Mouse (Mus musculus): ENCODE measurements around the gene Tnfrsf12a. TPM values are rescaled to one million over a fixed set of nuclear protein-coding genes. Genes with fewer than 3 reads are reported as not detected.

Gene Tnfrsf12a
- total RNA-seq, 2 experiments from 2014 or later: 79.9 to 111 TPM

DNA sequence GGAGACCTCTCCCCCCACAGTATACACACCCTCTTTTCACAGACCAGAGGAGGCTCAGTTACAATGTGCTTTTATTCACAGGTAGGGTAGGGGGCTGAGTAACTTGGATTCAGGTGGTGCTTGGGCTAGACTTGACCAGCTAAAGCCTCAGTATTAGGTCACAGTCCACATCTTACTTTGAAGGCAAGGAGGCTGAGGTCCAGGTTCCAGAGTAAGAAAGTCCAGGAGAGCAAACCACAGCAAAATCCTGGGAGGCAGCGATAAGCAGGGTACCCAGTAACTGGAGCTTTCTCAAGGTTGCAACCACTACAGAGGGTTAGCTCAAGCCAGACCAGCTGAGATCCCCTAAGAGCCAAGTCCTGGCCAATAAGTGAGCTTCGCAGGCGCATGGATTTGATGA lies 5.3 kb upstream of the Tnfrsf12a start:
- DNase-seq (ENCODE audit: low spot score): no peak
- intact Hi-C loops (cut with DNase I): no loop called here

DNA sequence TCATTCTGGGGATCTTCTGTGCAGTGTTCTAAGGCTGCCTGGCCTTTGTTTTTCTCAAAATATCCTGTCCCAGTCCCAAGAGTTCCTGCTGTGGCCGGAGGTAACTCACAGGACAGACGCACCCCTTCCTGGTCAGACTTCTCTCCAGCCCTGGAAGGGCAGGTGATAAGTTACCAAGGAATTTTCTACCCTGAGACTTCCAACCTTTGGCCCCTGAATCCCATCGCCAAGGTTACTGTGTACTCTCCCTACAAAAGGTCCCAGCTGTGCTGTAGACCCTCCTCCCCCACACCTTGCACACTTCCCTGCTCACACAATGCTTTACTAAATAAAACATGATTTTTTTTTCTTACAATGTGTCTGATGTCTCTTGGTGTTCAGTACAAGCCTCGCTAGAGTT lies 4.8 kb upstream of the Tnfrsf12a start:
- intact Hi-C loops (cut with DNase I): no loop called here
- no peak for DNase-seq (ENCODE audit: low spot score)

DNA sequence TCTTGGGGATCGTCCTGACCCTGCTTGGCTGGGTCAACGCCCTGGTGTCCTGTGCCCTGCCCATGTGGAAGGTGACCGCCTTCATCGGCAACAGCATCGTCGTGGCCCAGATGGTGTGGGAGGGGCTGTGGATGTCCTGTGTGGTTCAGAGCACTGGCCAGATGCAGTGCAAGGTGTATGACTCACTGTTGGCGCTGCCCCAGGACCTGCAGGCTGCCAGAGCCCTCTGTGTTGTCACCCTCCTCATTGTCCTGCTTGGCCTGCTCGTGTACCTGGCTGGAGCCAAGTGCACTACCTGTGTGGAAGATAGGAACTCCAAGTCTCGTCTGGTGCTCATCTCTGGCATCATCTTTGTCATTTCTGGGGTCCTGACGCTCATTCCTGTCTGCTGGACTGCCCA lies 3.8 kb upstream of the Tnfrsf12a start:
- intact Hi-C loops (cut with DNase I): no loop called here
- no peak for DNase-seq (ENCODE audit: low spot score)

DNA sequence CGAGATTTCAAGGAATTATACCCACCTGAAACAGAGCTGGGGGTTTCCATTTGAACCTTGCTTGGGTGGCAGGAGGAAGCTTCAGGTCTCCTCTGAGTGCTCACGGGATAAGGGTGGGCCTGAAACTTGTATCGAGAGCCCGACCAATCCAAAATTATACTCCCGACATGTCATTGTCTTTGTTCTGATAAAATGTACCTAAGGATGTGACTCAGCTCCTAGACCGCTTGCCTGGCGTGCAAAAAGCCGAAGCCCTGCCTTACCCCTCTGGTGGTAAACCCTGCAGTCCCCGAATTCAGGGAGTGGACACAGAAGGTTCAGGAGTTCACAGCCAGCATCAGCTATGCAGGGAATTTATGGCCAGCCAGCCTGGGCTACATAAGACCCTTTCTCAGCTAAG lies 3.1 kb upstream of the Tnfrsf12a start:
- DNase-seq (ENCODE audit: low spot score): no peak
- intact Hi-C loops (cut with DNase I): no loop called here

DNA sequence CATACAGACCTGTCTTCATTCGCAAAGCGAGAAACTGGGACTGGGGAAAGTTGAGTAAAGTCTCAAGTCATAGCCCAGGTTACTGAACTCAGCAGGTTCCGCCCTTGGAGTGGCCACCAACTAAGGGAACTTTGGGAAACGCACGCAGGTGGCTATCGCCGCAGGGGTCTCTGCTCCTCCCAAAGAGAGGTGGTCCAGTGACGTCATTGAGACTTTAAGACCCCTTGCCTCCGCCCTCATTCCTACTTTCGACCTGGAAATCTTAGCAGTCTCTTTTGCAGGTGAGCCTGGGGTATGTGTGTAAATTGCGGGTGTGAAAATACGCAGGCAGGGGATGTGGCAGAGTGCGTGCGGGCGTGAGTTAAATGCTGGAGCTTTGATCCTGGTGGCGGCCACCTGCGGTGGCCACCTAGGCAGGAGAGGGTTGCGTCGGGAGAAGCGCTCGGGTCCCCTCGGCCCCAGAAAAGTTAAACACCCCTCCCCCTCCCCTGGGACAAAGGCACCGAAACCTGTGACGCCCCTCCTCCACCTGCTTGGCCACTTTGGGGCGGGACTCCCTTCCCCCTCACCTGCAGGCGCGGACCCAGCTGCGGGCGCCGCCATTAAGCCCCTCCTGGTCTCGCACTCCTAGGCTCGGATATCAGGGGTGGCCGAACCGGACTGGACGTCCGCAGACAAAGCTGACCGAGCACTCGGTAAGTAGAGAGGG lies 2.0 kb upstream of the Tnfrsf12a start, which contains the start of gene Cldn6:
Gene Cldn6 (plus strand): TSS at position 123 of the 709 bp plus-strand sequence.
- intact Hi-C loops (cut with DNase I): loop anchor here (1.0 kb wide), 1 partner anchor 46 kb away; no protein-coding TSS in a partner anchor
- DNase-seq (ENCODE audit: low spot score): no peak

DNA sequence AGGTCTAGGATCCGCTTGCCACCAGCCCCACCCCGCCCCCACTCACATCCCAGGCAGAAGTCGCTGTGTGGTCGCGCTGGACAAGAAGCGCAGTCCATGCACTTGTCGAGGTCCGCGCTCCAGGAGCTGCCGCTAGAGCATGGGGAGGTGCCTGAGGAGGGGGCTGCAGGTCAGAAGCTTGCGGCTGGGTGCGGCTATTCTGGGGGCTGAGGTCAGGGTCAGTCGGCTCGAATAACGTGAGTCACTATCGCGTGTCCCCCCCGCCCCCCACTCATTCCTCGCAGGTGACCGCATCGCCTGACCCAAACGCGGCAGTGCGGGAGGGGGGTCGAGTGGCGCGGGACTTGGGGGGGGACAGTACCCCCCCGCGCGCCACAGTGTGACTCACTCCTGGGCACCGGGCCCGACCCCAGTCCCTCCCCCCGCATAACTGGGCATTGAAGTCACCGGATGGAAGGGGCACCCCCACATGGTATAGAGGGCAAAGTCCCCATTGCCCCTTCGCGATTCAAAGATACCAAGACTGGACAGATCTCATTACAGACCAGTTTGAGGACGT lies 716 bp downstream of the Tnfrsf12a start:
- intact Hi-C loops (cut with DNase I): loop anchor here (1.0 kb wide), 1 partner anchor 23 kb away; no protein-coding TSS in a partner anchor
- DNase-seq (ENCODE audit: low spot score): peak; percentile 29

DNA sequence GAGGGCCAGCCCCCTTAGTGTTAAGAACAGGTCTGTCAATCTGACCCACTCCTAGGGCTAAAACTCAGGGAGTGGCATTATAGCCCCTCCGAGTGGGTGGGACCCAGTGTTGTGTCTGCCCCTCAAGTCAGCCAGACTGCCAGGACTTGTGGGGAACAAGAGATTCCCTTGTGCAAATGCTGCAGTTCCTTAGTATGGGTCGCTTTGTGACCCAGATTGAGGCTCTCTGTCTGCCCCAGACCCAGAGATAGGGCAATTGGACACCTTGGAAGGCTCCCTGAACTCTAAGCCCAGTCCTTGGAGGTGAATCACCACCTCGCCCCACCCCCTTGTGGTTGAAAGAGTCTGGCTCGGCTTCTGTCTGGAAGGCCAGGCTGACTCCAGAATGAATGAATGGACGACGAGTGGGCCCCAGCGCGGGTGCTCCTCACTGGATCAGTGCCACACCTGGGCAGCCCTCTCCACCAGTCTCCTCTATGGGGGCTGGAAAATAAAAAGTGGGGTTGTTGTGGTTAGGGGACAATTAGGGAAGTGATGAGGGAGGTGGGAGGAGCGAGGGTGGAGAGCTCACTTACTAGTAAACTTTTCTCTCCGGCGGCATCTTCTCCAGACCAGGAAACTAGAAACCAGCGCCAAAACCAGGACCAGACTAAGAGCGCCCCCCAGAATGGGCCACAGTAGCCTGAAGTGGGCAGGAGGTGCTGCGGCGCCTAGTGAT lies 1.5 kb downstream of the Tnfrsf12a start:
- intact Hi-C loops (cut with DNase I): no loop called here
- peak; percentile 45 for DNase-seq (ENCODE audit: low spot score)

DNA sequence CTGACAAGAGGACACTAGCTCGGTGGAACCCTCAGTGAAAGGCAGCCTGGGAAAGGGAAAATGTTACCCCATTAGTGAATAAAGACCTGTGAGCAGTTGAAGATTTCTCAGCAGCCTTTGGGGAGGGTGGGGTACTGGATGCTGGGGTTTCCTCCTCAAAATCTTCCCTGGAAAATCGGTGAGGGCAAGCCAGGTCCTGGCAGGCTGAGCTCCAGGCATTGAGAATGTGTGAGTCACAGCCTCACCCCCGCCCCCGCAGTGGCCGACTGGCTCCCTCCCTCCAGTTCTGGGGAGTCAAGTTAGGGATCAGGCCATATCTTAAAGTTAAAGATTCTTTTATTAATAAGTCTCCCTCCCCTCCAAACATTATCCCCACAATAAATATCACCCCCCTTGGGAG lies 2.1 kb downstream of the Tnfrsf12a start:
- DNase-seq (ENCODE audit: low spot score): peak; percentile 61
- intact Hi-C loops (cut with DNase I): no loop called here

DNA sequence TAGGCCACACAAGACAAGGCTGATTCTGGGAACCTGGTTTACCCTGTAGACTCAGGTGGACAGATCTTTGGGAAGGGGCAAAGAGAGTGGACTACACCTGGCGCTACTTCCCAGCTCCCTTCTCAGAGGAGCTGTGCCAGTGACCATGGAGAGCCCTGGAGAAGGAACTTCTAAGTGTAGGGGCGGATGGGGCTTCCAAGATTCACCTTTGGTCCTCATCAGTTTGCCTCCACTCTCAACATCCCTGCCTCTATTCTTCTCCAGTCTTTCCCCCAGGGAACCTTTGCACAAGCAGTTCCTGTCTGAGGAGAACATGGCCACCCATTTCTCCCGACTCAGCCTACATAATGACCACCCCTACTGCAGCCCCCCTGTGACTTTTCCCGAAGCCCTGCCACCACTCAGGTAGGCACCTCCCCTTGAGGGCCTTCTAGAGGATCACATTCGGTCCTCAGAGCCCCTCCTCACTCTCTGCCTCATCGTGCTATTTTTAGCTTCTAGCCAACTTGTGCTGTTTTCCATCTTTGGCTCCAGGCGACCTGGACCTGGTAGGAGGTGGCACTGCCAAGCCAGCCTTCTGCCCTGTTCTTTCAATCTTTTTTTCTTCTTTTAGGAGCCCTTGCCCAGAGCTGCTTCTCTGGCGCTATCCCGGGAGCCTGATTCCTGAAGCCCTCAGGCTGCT lies 2.9 kb downstream of the Tnfrsf12a start:
- no peak for DNase-seq (ENCODE audit: low spot score)
- intact Hi-C loops (cut with DNase I): loop anchor here (5.0 kb wide), 1 partner anchor 112 kb away; the partner anchor contains the start of gene Zfp213

DNA sequence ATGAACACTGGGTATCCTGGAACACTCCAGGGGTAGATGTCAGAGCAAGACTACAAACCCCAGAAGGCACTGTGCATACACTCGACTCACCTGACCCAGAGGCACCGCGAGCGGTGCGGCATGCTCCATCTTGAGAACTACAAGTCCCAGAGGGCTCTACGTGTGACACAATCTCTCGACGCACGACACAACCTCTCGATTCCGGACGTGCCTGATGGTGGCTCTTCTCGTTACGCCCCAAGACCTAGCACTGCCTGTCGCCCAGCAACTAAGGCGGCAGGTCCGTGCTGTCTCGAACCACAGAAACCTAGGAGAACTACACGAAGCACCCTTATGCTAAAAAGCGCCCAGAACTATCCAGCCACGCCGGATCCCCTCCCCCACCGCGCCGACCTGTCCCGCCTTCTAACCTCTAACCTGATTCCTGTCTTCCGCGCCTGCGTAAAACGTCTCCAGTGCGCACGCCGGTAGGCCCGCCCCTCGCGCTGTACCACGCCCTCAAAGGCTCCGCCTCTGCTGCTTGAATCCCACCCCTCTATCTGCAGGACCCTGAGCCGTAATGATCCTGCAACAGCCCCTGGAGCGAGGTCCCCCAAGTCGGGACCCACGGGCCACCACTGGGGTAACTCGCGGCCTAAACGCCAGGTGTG lies 3.7 kb downstream of the Tnfrsf12a start, which contains the start of the genes Hcfc1r1 and Thoc6:
Gene Hcfc1r1 (plus strand): TSS at position 173 of the 650 bp plus-strand sequence.
Gene Thoc6 (minus strand): TSS at position 459 of the 650 bp plus-strand sequence.
- peak; percentile 89 for DNase-seq (ENCODE audit: low spot score)
- intact Hi-C loops (cut with DNase I): loop anchor here (5.0 kb wide), 1 partner anchor 111 kb away; the partner anchor contains the start of gene Zfp213

DNA sequence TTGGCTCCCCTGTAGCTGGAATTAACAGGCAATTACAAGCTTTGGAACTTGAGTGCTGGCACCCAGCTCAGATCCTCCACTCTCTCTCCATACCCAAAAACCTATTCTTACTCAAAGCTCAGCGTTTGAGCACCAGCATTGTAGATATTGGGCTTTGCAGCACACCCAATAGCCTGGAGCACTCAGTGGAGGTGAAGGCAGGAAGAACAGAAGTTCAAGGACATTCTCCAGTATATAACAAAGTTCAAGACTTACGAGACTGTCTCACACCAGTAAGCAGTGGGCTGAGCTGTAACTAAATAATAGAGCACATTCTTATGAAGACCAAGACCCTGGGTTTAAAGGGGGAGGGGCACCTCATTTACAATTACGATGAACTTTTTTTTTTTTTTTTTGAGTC lies 4.5 kb downstream of the Tnfrsf12a start:
- intact Hi-C loops (cut with DNase I): loop anchor here (5.0 kb wide), 1 partner anchor 110 kb away; the partner anchor contains the start of gene Zfp213

DNA sequence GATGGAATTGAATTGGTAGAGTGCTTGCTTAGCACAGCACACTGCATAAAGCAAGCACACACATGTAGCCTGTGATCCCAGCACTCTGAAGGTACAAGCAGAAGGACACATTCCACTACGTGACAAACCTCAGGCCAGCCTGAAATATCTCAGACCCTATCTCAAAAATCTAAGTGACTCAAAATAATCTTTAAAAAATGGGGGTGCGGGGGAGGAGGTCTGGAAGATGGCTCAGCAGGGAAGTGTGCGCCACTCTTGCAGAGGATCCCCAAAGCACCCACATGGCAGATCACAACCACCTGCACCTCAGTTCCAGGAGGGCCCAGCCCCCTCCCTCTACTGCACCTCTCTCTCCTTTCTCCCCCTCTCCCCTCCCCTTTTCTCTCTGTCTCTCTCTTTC lies 5.7 kb downstream of the Tnfrsf12a start:
- intact Hi-C loops (cut with DNase I): loop anchor here (5.0 kb wide), 1 partner anchor 109 kb away; the partner anchor contains the start of gene Zfp213
- no peak for DNase-seq (ENCODE audit: low spot score)

More for the DNA sequence above, 4.5 kb downstream of the Tnfrsf12a start:
- no peak for DNase-seq (ENCODE audit: low spot score)

DNA sequence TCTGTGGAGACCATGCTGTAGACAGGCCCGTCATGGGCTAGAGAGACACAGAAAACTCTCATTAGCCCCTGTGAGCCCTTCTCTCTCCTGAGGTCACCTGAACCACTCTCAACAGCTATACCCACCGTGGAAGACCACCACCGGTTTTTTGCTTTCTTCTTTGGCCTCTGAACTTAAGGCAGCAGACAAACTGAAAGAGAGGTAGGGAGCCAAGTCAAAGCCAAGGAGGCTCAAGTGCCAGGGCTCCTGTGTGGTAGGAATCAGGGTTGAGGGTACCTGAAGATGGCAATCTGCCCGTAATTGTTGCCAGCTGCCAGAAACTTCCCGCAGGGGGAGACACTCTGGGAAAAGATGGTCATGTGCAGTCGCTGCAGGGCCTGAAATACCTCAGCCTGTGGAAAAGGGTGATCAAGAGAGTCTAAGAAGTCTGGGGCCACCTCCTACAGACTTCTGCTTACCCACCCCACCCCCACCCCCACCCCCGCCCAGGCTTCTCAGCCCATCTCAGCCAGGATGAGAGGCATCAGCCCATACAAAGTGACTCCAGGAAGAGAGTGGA lies 6.7 kb downstream of the Tnfrsf12a start:
- DNase-seq (ENCODE audit: low spot score): no peak
- intact Hi-C loops (cut with DNase I): loop anchor here (5.0 kb wide), 1 partner anchor 108 kb away; the partner anchor contains the start of gene Zfp213

DNA sequence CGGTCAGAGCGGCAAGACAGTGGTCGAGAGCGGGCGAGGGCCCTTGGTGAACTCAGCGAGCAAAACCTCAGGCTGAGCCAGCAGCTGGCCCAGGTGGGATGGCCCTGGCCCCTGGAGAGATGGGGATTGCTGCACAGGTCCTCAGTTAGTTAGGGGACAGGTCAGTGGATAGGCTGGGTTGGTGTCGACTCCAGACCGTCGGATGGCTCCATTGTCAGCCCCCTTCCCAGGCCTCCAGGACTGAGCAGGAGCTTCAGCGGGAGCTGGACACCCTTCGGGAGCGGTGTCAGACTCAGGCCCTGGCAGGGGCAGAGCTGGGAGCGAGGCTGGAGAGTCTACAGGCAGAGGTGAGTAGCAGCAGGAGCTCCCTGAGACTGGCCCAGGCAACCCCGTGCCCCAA lies 11.8 kb downstream of the Tnfrsf12a start:
- no peak for DNase-seq (ENCODE audit: low spot score)
- intact Hi-C loops (cut with DNase I): no loop called here

DNA sequence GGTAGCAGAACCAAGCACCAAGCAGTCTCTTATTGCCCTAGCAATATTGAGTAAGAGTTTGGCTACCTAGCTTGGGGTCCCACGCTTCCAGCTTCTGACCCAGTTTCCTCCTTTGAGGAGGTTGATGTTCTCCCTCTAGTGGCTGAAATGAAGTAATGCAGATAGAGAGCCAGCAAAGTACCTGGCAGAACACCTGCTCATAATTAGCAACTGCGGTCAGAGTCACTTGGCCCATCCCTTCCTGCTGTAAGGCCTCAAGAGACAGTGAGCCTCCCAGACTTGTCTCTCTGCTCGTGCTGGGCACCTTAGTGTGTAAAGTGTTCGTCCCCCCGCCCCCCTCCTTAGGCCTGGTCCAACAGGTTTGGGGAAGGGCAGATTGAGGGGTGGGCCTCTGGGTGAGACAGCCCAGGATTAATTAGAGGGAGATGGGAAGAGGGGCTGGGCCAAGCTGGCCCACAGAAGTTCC lies 12.7 kb downstream of the Tnfrsf12a start:
- no peak for DNase-seq (ENCODE audit: low spot score)
- intact Hi-C loops (cut with DNase I): no loop called here

DNA sequence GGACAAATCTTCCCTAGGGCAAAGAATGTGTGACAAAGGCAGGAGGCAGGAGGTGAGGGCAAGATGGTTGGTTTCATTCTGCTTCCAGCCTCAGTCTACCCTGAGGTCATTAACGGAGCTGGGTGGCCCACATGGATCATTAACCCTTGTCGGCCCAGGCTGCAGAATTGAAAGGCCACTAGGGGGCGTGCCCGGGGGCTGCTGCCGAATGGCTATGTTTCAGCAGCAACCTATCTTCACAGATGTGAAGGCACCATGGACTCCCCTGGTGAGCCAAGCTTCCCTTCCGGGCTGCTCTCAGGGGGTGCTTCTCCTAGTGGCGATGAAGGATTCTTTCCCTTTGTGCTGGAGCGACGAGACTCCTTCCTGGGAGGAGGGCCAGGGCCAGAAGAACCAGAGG lies 15.7 kb downstream of the Tnfrsf12a start:
- no peak for DNase-seq (ENCODE audit: low spot score)
- intact Hi-C loops (cut with DNase I): loop anchor here (1.0 kb wide), 1 partner anchor 44 kb away; no protein-coding TSS in a partner anchor

DNA sequence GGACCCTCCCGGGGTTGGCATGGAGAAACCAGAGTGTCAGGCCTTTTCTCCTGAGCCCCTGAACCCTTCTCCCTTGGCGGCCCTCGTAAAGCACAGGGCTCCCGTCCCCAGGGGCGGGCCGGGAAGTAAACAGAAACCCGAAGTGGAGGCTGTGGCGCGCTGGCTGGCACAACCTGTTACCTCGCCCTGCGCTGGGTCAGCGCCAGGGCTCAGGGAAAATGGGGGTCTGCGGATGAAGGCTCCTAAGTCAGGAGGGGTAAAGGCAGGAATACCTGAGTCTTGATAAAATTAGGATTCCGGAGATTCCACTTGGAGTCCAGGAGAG lies 16.4 kb downstream of the Tnfrsf12a start:
- no peak for DNase-seq (ENCODE audit: low spot score)
- intact Hi-C loops (cut with DNase I): loop anchor here (1.0 kb wide), 1 partner anchor 44 kb away; no protein-coding TSS in a partner anchor

DNA sequence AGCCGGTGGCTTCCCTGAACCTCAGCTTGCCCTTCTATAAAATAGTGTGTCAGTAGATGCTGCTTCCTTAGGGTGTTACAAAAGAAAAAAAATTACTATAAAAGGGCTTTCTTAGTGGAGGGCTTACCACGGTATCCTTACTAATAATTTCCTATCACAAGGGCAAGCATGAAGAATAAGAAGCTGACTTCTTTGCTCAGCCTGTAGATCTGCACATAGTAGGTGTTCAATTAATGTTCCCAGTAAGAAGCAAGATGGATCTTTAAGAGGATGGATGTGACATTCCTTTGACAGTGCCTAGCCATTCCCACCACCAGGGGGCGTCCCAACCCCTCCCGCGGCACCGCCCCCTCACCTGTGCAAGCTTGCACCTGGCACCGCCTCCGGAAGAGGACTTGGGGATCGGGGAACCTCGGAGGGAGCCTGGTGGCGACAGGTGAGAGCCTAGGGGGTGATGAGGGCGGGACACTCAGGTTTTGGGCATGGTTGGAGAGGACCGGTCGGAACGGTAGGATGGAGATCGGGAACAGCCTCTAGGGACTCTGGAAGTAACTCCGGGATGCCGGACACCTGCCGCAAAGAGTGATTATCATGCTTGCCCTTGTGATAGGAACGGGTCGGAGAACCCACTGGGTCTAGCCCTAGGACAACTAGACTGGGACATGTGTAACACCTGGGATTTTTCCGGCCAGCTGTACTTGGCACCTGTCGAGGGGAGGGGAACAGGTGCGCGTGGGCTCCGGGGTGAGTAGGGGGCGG lies 17.0 kb downstream of the Tnfrsf12a start, which contains the start of gene Bicdl2:
Gene Bicdl2 (plus strand): TSS at position 390 of the 759 bp plus-strand sequence.
- intact Hi-C loops (cut with DNase I): no loop called here
- no peak for DNase-seq (ENCODE audit: low spot score)
